Mouse (Mus musculus) MEL (cell line): Measurements from ENCODE around the gene Hsp90b1.

Source experiments
- CTCF ChIP-seq, 3 experiments: IDR thresholded peaks in 2 of 3; conservative IDR thresholded peaks in 1 of 3; 2 replicates each; pipeline ENCODE4 v1.5.1; 2011 to 2012; ENCODE audit warnings: low read length in 3 of 3, low read depth in 2 of 3, mild to moderate bottlenecking in 2 of 3, improper control_type of control experiment in 1 of 3, inconsistent platforms in 1 of 3, mixed read lengths in 1 of 3, moderate library complexity in 1 of 3; ENCODE audit not compliant: control insufficient read depth in 1 of 3, insufficient read depth in 1 of 3, poor library complexity in 1 of 3, severe bottlenecking in 1 of 3
- ELF1 ChIP-seq: IDR thresholded peaks from 2 replicates; pipeline ENCODE4 v1.6.1; 2014; ENCODE audit warnings: low read depth, mild to moderate bottlenecking, inconsistent platforms, low read length, improper control_type of control experiment, moderate library complexity
- JUND ChIP-seq: IDR thresholded peaks from 2 replicates; pipeline ENCODE4 v1.6.1; 2011; ENCODE audit warnings: low read depth, mild to moderate bottlenecking, improper control_type of control experiment, low read length
- MAFK ChIP-seq: IDR thresholded peaks from 2 replicates; pipeline ENCODE4 v1.6.1; 2011; ENCODE audit warnings: low read depth, mild to moderate bottlenecking, low read length, improper control_type of control experiment, borderline replicate concordance
- MXI1 ChIP-seq: IDR thresholded peaks from 2 replicates; pipeline ENCODE4 v1.6.1; 2011; ENCODE audit warnings: mild to moderate bottlenecking, low read depth, low read length, improper control_type of control experiment
- POLR2A ChIP-seq, 2 experiments: IDR thresholded peaks; 2 replicates each; pipeline ENCODE4 v1.6.1; 2011 to 2012; ENCODE audit warnings: low read length in 2 of 2, mild to moderate bottlenecking in 2 of 2, control low read depth in 1 of 2, improper control_type of control experiment in 1 of 2, low read depth in 1 of 2, moderate library complexity in 1 of 2; ENCODE audit not compliant: control insufficient read depth in 1 of 2, insufficient read depth in 1 of 2, poor library complexity in 1 of 2
- TAL1 ChIP-seq: IDR thresholded peaks from 2 replicates; pipeline ENCODE4 v1.6.1; 2012; ENCODE audit warnings: mild to moderate bottlenecking, inconsistent platforms, low read length, moderate library complexity, mixed read lengths
- TBP ChIP-seq: IDR thresholded peaks from 2 replicates; pipeline ENCODE4 v1.8.0; 2011; ENCODE audit warnings: low read depth, low read length, improper control_type of control experiment
- ZKSCAN1 ChIP-seq: IDR thresholded peaks from 2 replicates; pipeline ENCODE4 v1.6.1; 2012; ENCODE audit warnings: low read depth, mild to moderate bottlenecking, inconsistent platforms, low read length, improper control_type of control experiment, moderate library complexity

- TF ChIP-seq POLR2A (IDR thresholded peaks at IDR 0.05; ENCODE audit: control insufficient read depth in 1 of 2, insufficient read depth in 1 of 2, low read depth in 1 of 2, low read length in 2 of 2, poor library complexity in 1 of 2): no peak
- TF ChIP-seq ZKSCAN1: no peak
- TF ChIP-seq MAFK: no peak
- no peak for TF ChIP-seq CTCF (IDR thresholded peaks at IDR 0.05 in 2 of 3, conservative IDR thresholded peaks at IDR 0.05 in 1 of 3; ENCODE audit: control insufficient read depth in 1 of 3, insufficient read depth in 1 of 3, low read depth in 2 of 3, low read length in 3 of 3, poor library complexity in 1 of 3, severe bottlenecking in 1 of 3)
- TF ChIP-seq TBP: no peak
- TF ChIP-seq TAL1: no peak
- TF ChIP-seq ELF1: no peak
- TF ChIP-seq JUND: no peak
- TF ChIP-seq MXI1: no peak
Measured at GRCm38 (mm10) chr10:86712156-86712555, 6.8 kb upstream of the Hsp90b1 start.
